Mouse (Mus musculus) brain, embryonic 14.5 days (tissue): ENCODE measurements around the gene Frmpd4.

ENCODE experiments used
- CTCF ChIP-seq: fragments of 200-500 bp; IDR thresholded peaks from 2 replicates; pipeline ENCODE4 v1.5.1; 2012; ENCODE audit warnings: inconsistent platforms, mild to moderate bottlenecking, moderate library complexity, borderline replicate concordance; ENCODE audit not compliant: insufficient read depth, insufficient read length; ENCODE audit errors: extremely low read depth
- POLR2A ChIP-seq: fragments of 200-500 bp; IDR thresholded peaks from 2 replicates; pipeline ENCODE4 v1.6.1; 2012; ENCODE audit warnings: mild to moderate bottlenecking, inconsistent platforms, borderline replicate concordance; ENCODE audit not compliant: poor library complexity, insufficient read depth, insufficient read length, severe bottlenecking; ENCODE audit errors: extremely low read depth

DNA sequence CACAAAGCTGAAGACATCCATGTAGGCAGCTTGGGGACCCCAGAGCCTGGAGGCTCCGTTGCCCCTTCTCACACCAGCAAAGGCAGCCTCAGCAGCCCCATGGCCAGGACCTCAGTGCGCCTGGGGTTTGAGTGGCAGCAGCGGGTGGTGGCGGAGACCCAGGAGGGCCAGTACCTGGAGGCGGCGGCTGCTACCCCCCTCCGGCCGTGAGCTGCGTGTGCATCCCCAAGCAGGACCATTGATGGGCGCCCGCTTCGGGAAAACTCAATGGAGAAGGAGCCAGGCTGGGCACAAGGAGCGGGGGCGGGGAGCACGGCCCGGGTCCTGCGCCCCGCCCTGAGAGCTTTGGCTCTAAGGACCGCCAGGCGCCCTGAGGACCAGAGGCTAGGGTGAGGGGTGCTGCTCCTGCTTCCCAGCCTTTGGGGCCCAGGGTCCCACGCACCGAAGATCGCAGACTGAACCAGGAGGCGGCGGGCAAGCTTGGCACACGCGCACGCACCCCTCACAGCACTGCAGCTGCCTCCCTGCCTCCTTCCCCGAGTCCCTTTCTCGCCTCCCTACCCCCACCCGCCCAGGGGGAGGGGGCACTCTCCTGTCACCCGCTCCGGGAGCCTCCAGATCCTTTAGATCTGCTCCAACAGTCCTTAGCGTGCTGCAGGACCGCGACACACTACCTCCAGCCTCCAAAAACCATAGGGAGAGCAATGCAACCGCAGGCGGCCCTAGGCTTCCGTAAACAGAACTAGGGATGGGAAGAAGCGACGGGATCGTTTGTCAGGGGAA is 454.0 kb downstream of the Frmpd4 start:
- TF ChIP-seq CTCF (no peak; the same call in 1 of the 2 replicates), POLR2A (no peak)
